Mouse (Mus musculus) G1E (cell line): ENCODE results near the gene Prox1. TPM values are rescaled to one million over a fixed set of nuclear protein-coding genes. Genes with fewer than 3 reads are reported as not detected.

ENCODE experiments used
- ATAC-seq: 2 replicates; pipeline ENCODE4 v1.8.0; 2016; ENCODE audit warnings: mild to moderate bottlenecking; ENCODE audit not compliant: insufficient number of reproducible peaks, poor library complexity, low FRiP score, severe bottlenecking; ENCODE audit errors: extremely low read depth
- DNase-seq: peaks from one replicate; pipeline ENCODE4 v3.0.0; 2012; ENCODE audit warnings: low spot score
- H3K27me3 ChIP-seq: 2 replicates; pipeline ENCODE4 v1.6.1; 2012; ENCODE audit warnings: mild to moderate bottlenecking, low read length, inconsistent platforms; ENCODE audit not compliant: insufficient read depth
- H3K36me3 ChIP-seq: replicated peaks from 2 replicates; pipeline ENCODE3; 2012; ENCODE audit warnings: mild to moderate bottlenecking, inconsistent platforms
- H3K4me1 ChIP-seq: 2 replicates; pipeline ENCODE4 v1.6.1; 2012; ENCODE audit warnings: low read depth, low read length, inconsistent platforms, mixed read lengths; ENCODE audit not compliant: insufficient read depth
- H3K4me3 ChIP-seq: 2 replicates; pipeline ENCODE4 v1.5.1; 2012; ENCODE audit warnings: low read depth, mild to moderate bottlenecking, inconsistent platforms, low read length, moderate library complexity, mixed read lengths
- H3K9me3 ChIP-seq: replicated peaks from 2 replicates; pipeline ENCODE4 v1.6.1; 2012; ENCODE audit warnings: inconsistent platforms
- CTCF ChIP-seq: IDR thresholded peaks from 2 replicates; pipeline ENCODE4 v1.5.1; 2012; ENCODE audit warnings: low read depth, low read length, inconsistent platforms, mixed read lengths
- GATA1 ChIP-seq: IDR thresholded peaks from 2 replicates; pipeline ENCODE4 v1.6.1; 2012; ENCODE audit warnings: borderline replicate concordance, low read length, inconsistent platforms, mixed read lengths
- GATA2 ChIP-seq: IDR thresholded peaks from 2 replicates; pipeline ENCODE4 v1.6.1; 2012; ENCODE audit warnings: low read depth, low read length, inconsistent platforms, borderline replicate concordance
- POLR2AphosphoS5 ChIP-seq: IDR thresholded peaks from 2 replicates; pipeline ENCODE4 v1.6.1; 2012; ENCODE audit warnings: low read depth, low read length, inconsistent platforms; ENCODE audit not compliant: insufficient replicate concordance
- TAL1 ChIP-seq: conservative IDR thresholded peaks from 2 replicates; pipeline ENCODE4 v1.6.1; 2012; ENCODE audit warnings: low read depth, low read length, inconsistent platforms, mixed read lengths
- polyA plus RNA-seq: library from polyadenylated mRNA; stranded (reverse); fragments of >175 nt; gene quantifications from 2 replicates; pipeline ENCODE4 v1.2.3, GENCODE M21; 2012
- total RNA-seq, 2 experiments: library from RNA; stranded (forward) in 1 of 2; stranded (reverse) in 1 of 2; fragments of 200-1000 nt in 1 of 2; fragments of >200 nt in 1 of 2; fragmentation: Nextera tagmentation in 1 of 2; gene quantifications; 2 replicates each; pipeline ENCODE4 v1.2.3; 2014 to 2017

The Prox1 gene
- total and polyA plus RNA-seq, 3 experiments: 0.05 TPM; not detected in 2

GRCm38 (mm10) chr1:190152603-190153002 is 17.9 kb downstream of the Prox1 start:
- peaks cover 59% of the 10 kb centered on the region for H3K9me3 ChIP-seq
- no peak overlapping the region for H3K4me3 ChIP-seq
- no peaks in the 10 kb centered on the region for H3K27me3 ChIP-seq
- DNase-seq (no peak), ATAC-seq (no peak)
- TF ChIP-seq POLR2AphosphoS5: no peak
- TF ChIP-seq GATA1: no peak
- TF ChIP-seq GATA2: no peak
- TF ChIP-seq CTCF: no peak
- TF ChIP-seq TAL1: no peak
- no peaks in the 10 kb centered on the region for H3K36me3 ChIP-seq
- no peaks in the 10 kb centered on the region for H3K4me1 ChIP-seq

GRCm38 (mm10) chr1:190149233-190149741 is 21.2 kb downstream of the Prox1 start:
- no peak for DNase-seq
- Histone ChIP-seq H3K4me3 (no peak overlapping the region), H3K9me3 (peaks cover 71% of the 10 kb centered on the region), H3K27me3 (no peaks in the 10 kb centered on the region), H3K36me3 (no peaks in the 10 kb centered on the region), H3K4me1 (no peaks in the 10 kb centered on the region)
- ATAC-seq: no peak
- TF ChIP-seq TAL1: no peak
- TF ChIP-seq GATA1: no peak
- no peak for TF ChIP-seq POLR2AphosphoS5
- TF ChIP-seq CTCF: no peak
- TF ChIP-seq GATA2: no peak

GRCm38 (mm10) chr1:190148661-190149232 is 21.8 kb downstream of the Prox1 start:
- H3K4me3 ChIP-seq: no peak overlapping the region
- H3K4me1 ChIP-seq: no peaks in the 10 kb centered on the region
- no peak for ATAC-seq
- no peaks in the 10 kb centered on the region for H3K27me3 ChIP-seq
- no peaks in the 10 kb centered on the region for H3K36me3 ChIP-seq
- no peak for TF ChIP-seq GATA1
- no peak for TF ChIP-seq POLR2AphosphoS5
- H3K9me3 ChIP-seq: peaks cover 70% of the 10 kb centered on the region
- DNase-seq: no peak

- ATAC-seq (no peak), DNase-seq (no peak)
- H3K4me3 ChIP-seq: no peak overlapping the region
- H3K36me3 ChIP-seq: no peaks in the 10 kb centered on the region
- H3K9me3 ChIP-seq: peaks cover 70% of the 10 kb centered on the region
- H3K27me3 ChIP-seq: no peaks in the 10 kb centered on the region
- H3K4me1 ChIP-seq: no peaks in the 10 kb centered on the region
- no peak for TF ChIP-seq GATA2
- no peak for TF ChIP-seq CTCF
- no peak for TF ChIP-seq TAL1
- TF ChIP-seq GATA1: no peak
- TF ChIP-seq POLR2AphosphoS5: no peak
These were observed 22.7 kb downstream of the Prox1 start for GRCm38 (mm10) chr1:190147816-190148215.

GRCm38 (mm10) chr1:190144416-190144815 is 26.1 kb downstream of the Prox1 start:
- H3K9me3 ChIP-seq: peaks cover 71% of the 10 kb centered on the region
- DNase-seq: no peak
- TF ChIP-seq TAL1 (no peak), POLR2AphosphoS5 (no peak), GATA1 (no peak), CTCF (no peak), GATA2 (no peak)
- H3K4me1 ChIP-seq: no peaks in the 10 kb centered on the region
- H3K36me3 ChIP-seq: no peaks in the 10 kb centered on the region
- H3K27me3 ChIP-seq: no peaks in the 10 kb centered on the region
- no peak for ATAC-seq
- H3K4me3 ChIP-seq: no peak overlapping the region

GRCm38 (mm10) chr1:190143593-190143992 is 26.9 kb downstream of the Prox1 start:
- no peak for TF ChIP-seq POLR2AphosphoS5
- TF ChIP-seq GATA2: no peak
- H3K4me3 ChIP-seq: no peak overlapping the region
- H3K9me3 ChIP-seq: peaks cover 70% of the 10 kb centered on the region
- DNase-seq (no peak), ATAC-seq (no peak)
- H3K27me3 ChIP-seq: no peaks in the 10 kb centered on the region
- no peaks in the 10 kb centered on the region for H3K36me3 ChIP-seq
- H3K4me1 ChIP-seq: no peaks in the 10 kb centered on the region

GRCm38 (mm10) chr1:190142584-190142983 is 27.9 kb downstream of the Prox1 start:
- no peaks in the 10 kb centered on the region for H3K27me3 ChIP-seq

More at GRCm38 (mm10) chr1:190142584-190142983, 27.9 kb downstream of the Prox1 start:
- H3K4me3 ChIP-seq: no peak overlapping the region
- no peak for ATAC-seq
- DNase-seq: no peak
- H3K4me1 ChIP-seq: no peaks in the 10 kb centered on the region
- TF ChIP-seq POLR2AphosphoS5 (no peak), GATA2 (no peak), CTCF (no peak), TAL1 (no peak), GATA1 (no peak)
- H3K36me3 ChIP-seq: no peaks in the 10 kb centered on the region
- H3K9me3 ChIP-seq: peaks cover 70% of the 10 kb centered on the region
